Mouse (Mus musculus) right cerebral cortex, postnatal 14 days (tissue): ENCODE data around the gene Gm17078.
"Not testable (repeated sequence)": the region's sequence is repeated elsewhere in the genome, so short reads cannot be mapped to it uniquely, and the experiment has no call there.

Experiments
- DNase-seq: peaks from one replicate; pipeline ENCODE4 v3.0.0; 2022

Gene Gm17078

GRCm38 (mm10) chr14:51611210-51611609, at the start of gene Gm17078:
Gene Gm17078, minus strand, starts transcription at chr14:51611310.
- DNase-seq = no peak

- DNase-seq = not testable (repeated sequence)
Measured at GRCm38 (mm10) chr14:51635566-51635965, 24.5 kb upstream of the Gm17078 start, which contains the start of gene Gm4181. Gene Gm4181, minus strand, starts transcription at chr14:51635666.

GRCm38 (mm10) chr14:51632426-51632825, 21.3 kb upstream of the Gm17078 start:
- not testable (repeated sequence) for DNase-seq

DNA sequence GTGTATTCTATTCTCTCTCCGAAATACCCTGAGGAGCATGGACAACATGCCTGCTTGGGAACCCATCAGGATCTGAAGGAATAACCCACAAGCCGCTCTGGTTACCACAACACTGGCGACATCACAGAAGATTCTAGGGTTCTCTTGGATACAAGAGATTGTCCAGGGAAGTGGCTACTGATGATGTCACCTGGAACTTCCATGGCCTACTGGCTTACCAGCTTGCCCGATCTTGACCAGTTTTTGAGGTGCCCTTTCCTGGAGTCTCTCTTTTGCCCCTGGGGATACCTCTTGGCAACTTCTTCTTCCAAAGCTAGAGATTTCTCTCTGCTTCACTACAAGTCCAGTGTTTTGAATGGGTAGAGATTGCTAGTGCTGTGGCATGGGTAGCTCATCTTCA, 19.1 kb downstream of the Gm17078 start, which contains the start of gene Gm17174:
TSS of gene Gm17174 (minus strand) at position 101 of the 400 bp plus-strand sequence.
- DNase-seq = not testable (repeated sequence)

GRCm38 (mm10) chr14:51573963-51574362, 37.1 kb downstream of the Gm17078 start, which contains the start of gene Gm17175:
Gene Gm17175, minus strand, starts transcription at chr14:51574063.
- not testable (repeated sequence) for DNase-seq
